Mouse (Mus musculus): ENCODE measurements at regions not wholly inside any gene's neighbourhood (a gene's known extent, or its start where the extent isn't known, plus 50 kb on each side); places are given as distances from the start of the nearest gene placed in this dataset.

- Histone ChIP-seq H3K36me3 (ENCODE audit: control insufficient read depth, insufficient read depth, low read length) (no peaks in the 10 kb centered on the region), H3K4me3 (replicated peaks; ENCODE audit: low read length) (no peak overlapping the region), H3K27ac (ENCODE audit: low read length) (no peak overlapping the region), H3K9me3 (replicated peaks; ENCODE audit: control insufficient read depth, low read length) (no peaks in the 10 kb centered on the region), H3K27me3 (ENCODE audit: control insufficient read depth, insufficient read depth, low read length) (no peaks in the 10 kb centered on the region), H3K4me2 (ENCODE audit: low read depth, low read length) (no peak overlapping the region), H3K9ac (ENCODE audit: low read length) (no peak overlapping the region), H3K4me1 (ENCODE audit: control insufficient read depth, insufficient read depth, low read length) (no peaks in the 10 kb centered on the region)
- 75% methylated on average over 3 of the region's 3 CpGs for WGBS
- ATAC-seq (ENCODE audit: insufficient read depth, low FRiP score), result no peak
Observed at GRCm38 (mm10) chr10:100856509-100856908, 266.2 kb downstream of the 1700017N19Rik start.

GRCm38 (mm10) chr10:100865501-100866181 is 275.4 kb downstream of the 1700017N19Rik start:
- no peaks in the 10 kb centered on the region for H3K9me3 ChIP-seq (replicated peaks; ENCODE audit: control insufficient read depth, low read length)
- no peaks in the 10 kb centered on the region for H3K4me1 ChIP-seq (ENCODE audit: control insufficient read depth, insufficient read depth, low read length)
- H3K27me3 ChIP-seq (ENCODE audit: control insufficient read depth, insufficient read depth, low read length), result no peaks in the 10 kb centered on the region
- H3K4me3 ChIP-seq (replicated peaks; ENCODE audit: low read length), result no peak overlapping the region
- no peaks in the 10 kb centered on the region for H3K36me3 ChIP-seq (ENCODE audit: control insufficient read depth, insufficient read depth, low read length)
- no peak overlapping the region for H3K27ac ChIP-seq (ENCODE audit: low read length)
- H3K4me2 ChIP-seq (ENCODE audit: low read depth, low read length), result no peak overlapping the region
- H3K9ac ChIP-seq (ENCODE audit: low read length), result no peak overlapping the region
- ATAC-seq (ENCODE audit: insufficient read depth, low FRiP score), result no peak
- WGBS, result 39% methylated on average over 6 of the region's 6 CpGs

GRCm38 (mm10) chr10:100868360-100868916 is 278.2 kb downstream of the 1700017N19Rik start:
- no peaks in the 10 kb centered on the region for H3K27me3 ChIP-seq (ENCODE audit: control insufficient read depth, insufficient read depth, low read length)
- no peak; the same call in 1 of the 2 replicates for ATAC-seq (ENCODE audit: insufficient read depth, low FRiP score)
- H3K27ac ChIP-seq (ENCODE audit: low read length), result no peak overlapping the region
- no peaks in the 10 kb centered on the region for H3K36me3 ChIP-seq (ENCODE audit: control insufficient read depth, insufficient read depth, low read length)
- H3K4me1 ChIP-seq (ENCODE audit: control insufficient read depth, insufficient read depth, low read length), result no peaks in the 10 kb centered on the region
- H3K4me2 ChIP-seq (ENCODE audit: low read depth, low read length), result no peak overlapping the region
- H3K9me3 ChIP-seq (replicated peaks; ENCODE audit: control insufficient read depth, low read length), result no peaks in the 10 kb centered on the region
- H3K4me3 ChIP-seq (replicated peaks; ENCODE audit: low read length), result no peak overlapping the region
- 38% methylated on average over 3 of the region's 3 CpGs for WGBS
- no peak overlapping the region for H3K9ac ChIP-seq (ENCODE audit: low read length)

DNA sequence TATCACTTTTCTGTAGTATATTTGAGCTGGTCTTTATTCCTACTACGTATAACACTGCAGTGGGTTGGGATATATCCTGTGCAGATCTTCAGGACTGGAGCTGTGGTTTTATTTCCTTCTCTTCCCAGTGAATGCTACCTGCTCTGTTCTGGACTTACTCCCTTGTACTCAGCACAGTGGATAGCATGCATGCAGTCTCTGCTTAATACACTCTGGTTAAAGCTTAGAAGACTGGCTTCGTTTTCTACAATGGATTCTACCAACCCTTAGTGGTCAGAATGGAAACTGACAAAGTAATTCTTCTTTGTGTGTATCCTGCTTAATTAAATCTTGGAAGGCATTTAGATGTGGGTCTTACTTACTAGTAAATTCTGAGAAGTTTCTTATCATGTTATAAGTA is 292.3 kb downstream of the 1700017N19Rik start:
- no peak overlapping the region for H3K27ac ChIP-seq (ENCODE audit: low read length)
- H3K27me3 ChIP-seq (ENCODE audit: control insufficient read depth, insufficient read depth, low read length), result no peaks in the 10 kb centered on the region
- H3K4me2 ChIP-seq (ENCODE audit: low read depth, low read length), result no peak overlapping the region
- no peaks in the 10 kb centered on the region for H3K4me1 ChIP-seq (ENCODE audit: control insufficient read depth, insufficient read depth, low read length)
- no peaks in the 10 kb centered on the region for H3K9me3 ChIP-seq (replicated peaks; ENCODE audit: control insufficient read depth, low read length)
- H3K9ac ChIP-seq (ENCODE audit: low read length), result no peak overlapping the region
- ATAC-seq (ENCODE audit: insufficient read depth, low FRiP score), result no peak
- 77% methylated on average over 2 of the region's 2 CpGs for WGBS
- no peak overlapping the region for H3K4me3 ChIP-seq (replicated peaks; ENCODE audit: low read length)
- no peaks in the 10 kb centered on the region for H3K36me3 ChIP-seq (ENCODE audit: control insufficient read depth, insufficient read depth, low read length)

DNA sequence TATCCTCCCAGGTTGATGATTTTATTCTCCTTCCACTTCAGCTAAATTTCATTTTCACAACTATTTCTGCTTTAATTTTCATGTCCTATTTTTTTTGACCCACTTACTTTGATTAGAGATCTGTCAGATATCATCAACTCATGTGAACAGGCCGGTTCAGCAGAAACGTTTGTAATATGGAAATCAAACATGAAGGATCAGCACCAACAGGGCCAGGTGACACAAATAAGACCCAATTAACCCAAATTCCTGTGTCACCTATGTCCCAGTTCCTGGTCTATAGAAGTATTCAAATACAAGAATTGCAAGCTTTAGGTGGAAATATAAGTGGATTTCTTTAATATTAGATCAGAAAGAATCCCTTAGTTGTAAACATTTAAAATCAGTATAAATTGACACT is 332.7 kb downstream of the 1700017N19Rik start:
- Histone ChIP-seq H3K27me3 (ENCODE audit: control insufficient read depth, insufficient read depth, low read length) (no peaks in the 10 kb centered on the region), H3K36me3 (ENCODE audit: control insufficient read depth, insufficient read depth, low read length) (no peaks in the 10 kb centered on the region), H3K27ac (ENCODE audit: low read length) (no peak overlapping the region), H3K4me3 (replicated peaks; ENCODE audit: low read length) (no peak overlapping the region), H3K4me1 (ENCODE audit: control insufficient read depth, insufficient read depth, low read length) (no peaks in the 10 kb centered on the region), H3K9ac (ENCODE audit: low read length) (no peak overlapping the region), H3K4me2 (ENCODE audit: low read depth, low read length) (no peak overlapping the region), H3K9me3 (replicated peaks; ENCODE audit: control insufficient read depth, low read length) (no peaks in the 10 kb centered on the region)
- no peak for ATAC-seq (ENCODE audit: insufficient read depth, low FRiP score)
- WGBS, result 74% methylated on average over 2 of the region's 2 CpGs

GRCm38 (mm10) chr10:100927086-100927485 is 336.8 kb downstream of the 1700017N19Rik start:
- no peaks in the 10 kb centered on the region for H3K4me1 ChIP-seq (ENCODE audit: control insufficient read depth, insufficient read depth, low read length)
- no peak overlapping the region for H3K4me2 ChIP-seq (ENCODE audit: low read depth, low read length)
- no peaks in the 10 kb centered on the region for H3K27me3 ChIP-seq (ENCODE audit: control insufficient read depth, insufficient read depth, low read length)
- H3K9me3 ChIP-seq (replicated peaks; ENCODE audit: control insufficient read depth, low read length), result no peaks in the 10 kb centered on the region
- ATAC-seq (ENCODE audit: insufficient read depth, low FRiP score), result no peak
- no peak overlapping the region for H3K9ac ChIP-seq (ENCODE audit: low read length)
- no peak overlapping the region for H3K4me3 ChIP-seq (replicated peaks; ENCODE audit: low read length)
- no peaks in the 10 kb centered on the region for H3K36me3 ChIP-seq (ENCODE audit: control insufficient read depth, insufficient read depth, low read length)
- WGBS, result 45% methylated on average over 3 of the region's 3 CpGs
- no peak overlapping the region for H3K27ac ChIP-seq (ENCODE audit: low read length)

DNA sequence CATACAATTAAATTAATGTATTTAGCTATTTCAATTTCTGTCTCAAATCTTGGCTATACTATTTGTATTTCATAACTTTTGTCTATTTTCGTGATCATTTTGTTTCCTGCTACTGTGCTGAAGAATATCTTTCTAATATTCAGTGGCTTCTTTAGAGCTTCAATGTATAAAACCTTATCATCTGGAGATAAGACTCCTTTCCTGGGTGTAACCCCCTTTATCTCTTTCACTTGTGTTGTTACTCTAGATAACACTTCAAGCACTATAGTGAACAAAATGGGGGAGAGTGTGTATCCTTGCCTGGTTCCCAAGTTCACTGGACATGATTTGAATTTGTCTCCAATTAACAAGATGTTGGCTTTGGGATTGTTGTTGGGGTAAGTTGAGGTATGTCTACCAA is 341.5 kb downstream of the 1700017N19Rik start:
- no peak for ATAC-seq (ENCODE audit: insufficient read depth, low FRiP score)
- no peak overlapping the region for H3K4me2 ChIP-seq (ENCODE audit: low read depth, low read length)
- 74% methylated on average over 1 of the region's 1 CpGs for WGBS

GRCm38 (mm10) chr10:100958371-100958770 is 368.1 kb downstream of the 1700017N19Rik start:
- H3K4me2 ChIP-seq (ENCODE audit: low read depth, low read length), result no peak overlapping the region
- H3K9me3 ChIP-seq (replicated peaks; ENCODE audit: control insufficient read depth, low read length), result no peaks in the 10 kb centered on the region

More for the DNA sequence above, 341.5 kb downstream of the 1700017N19Rik start:
- Histone ChIP-seq H3K9me3 (replicated peaks; ENCODE audit: control insufficient read depth, low read length) (no peaks in the 10 kb centered on the region), H3K4me3 (replicated peaks; ENCODE audit: low read length) (no peak overlapping the region), H3K27ac (ENCODE audit: low read length) (no peak overlapping the region), H3K36me3 (ENCODE audit: control insufficient read depth, insufficient read depth, low read length) (no peaks in the 10 kb centered on the region), H3K9ac (ENCODE audit: low read length) (no peak overlapping the region), H3K27me3 (ENCODE audit: control insufficient read depth, insufficient read depth, low read length) (no peaks in the 10 kb centered on the region), H3K4me1 (ENCODE audit: control insufficient read depth, insufficient read depth, low read length) (no peaks in the 10 kb centered on the region)

DNA sequence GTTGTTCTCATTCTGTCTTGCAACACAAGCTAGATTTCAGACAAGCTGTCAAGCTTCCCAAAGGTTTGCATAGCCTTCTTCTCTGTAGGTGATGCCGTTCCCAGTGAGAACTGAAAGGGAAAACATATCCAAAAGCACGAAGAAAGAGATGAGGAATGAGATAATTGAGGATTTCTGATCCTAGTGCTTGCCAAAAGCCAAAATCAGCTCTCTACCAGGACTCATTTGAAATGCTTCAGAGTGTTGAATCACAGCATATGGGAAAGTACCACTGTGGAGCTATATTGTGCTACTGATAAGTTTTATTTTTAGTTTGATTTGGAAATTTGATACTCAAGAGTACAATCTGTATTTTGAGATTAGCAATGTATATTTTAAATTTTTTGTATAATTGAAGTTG is 413.2 kb downstream of the 1700017N19Rik start:
- WGBS, result 61% methylated on average over 2 of the region's 2 CpGs
- no peaks in the 10 kb centered on the region for H3K9me3 ChIP-seq (replicated peaks; ENCODE audit: control insufficient read depth, low read length)
- H3K4me2 ChIP-seq (ENCODE audit: low read depth, low read length), result no peak overlapping the region
- no peak for ATAC-seq (ENCODE audit: insufficient read depth, low FRiP score)
- H3K9ac ChIP-seq (ENCODE audit: low read length), result no peak overlapping the region
- no peaks in the 10 kb centered on the region for H3K4me1 ChIP-seq (ENCODE audit: control insufficient read depth, insufficient read depth, low read length)
- no peak overlapping the region for H3K27ac ChIP-seq (ENCODE audit: low read length)
- H3K4me3 ChIP-seq (replicated peaks; ENCODE audit: low read length), result no peak overlapping the region
- no peaks in the 10 kb centered on the region for H3K36me3 ChIP-seq (ENCODE audit: control insufficient read depth, insufficient read depth, low read length)
- no peaks in the 10 kb centered on the region for H3K27me3 ChIP-seq (ENCODE audit: control insufficient read depth, insufficient read depth, low read length)

More at GRCm38 (mm10) chr10:100958371-100958770, 368.1 kb downstream of the 1700017N19Rik start:
- H3K4me1 ChIP-seq (ENCODE audit: control insufficient read depth, insufficient read depth, low read length), result no peaks in the 10 kb centered on the region
- H3K4me3 ChIP-seq (replicated peaks; ENCODE audit: low read length), result no peak overlapping the region
- H3K36me3 ChIP-seq (ENCODE audit: control insufficient read depth, insufficient read depth, low read length), result no peaks in the 10 kb centered on the region
- H3K27me3 ChIP-seq (ENCODE audit: control insufficient read depth, insufficient read depth, low read length), result no peaks in the 10 kb centered on the region
- WGBS, result 86% methylated on average over 9 of the region's 9 CpGs
- H3K27ac ChIP-seq (ENCODE audit: low read length), result no peak overlapping the region
- ATAC-seq (ENCODE audit: insufficient read depth, low FRiP score), result no peak
- no peak overlapping the region for H3K9ac ChIP-seq (ENCODE audit: low read length)

All from stomach, embryonic 16.5 days (tissue).